Mouse (Mus musculus) cortical plate, adult 2 months (tissue): ENCODE measurements around the gene Ptprd.

Source experiments
- CTCF ChIP-seq: fragments of 200-500 bp; IDR thresholded peaks from 2 replicates; pipeline ENCODE4 v1.5.1; 2011; ENCODE audit warnings: mild to moderate bottlenecking, control low read depth, low read length; ENCODE audit not compliant: insufficient read depth; ENCODE audit errors: extremely low read depth
- POLR2A ChIP-seq: fragments of 200-500 bp; IDR thresholded peaks from 2 replicates; pipeline ENCODE4 v1.6.1; 2011; ENCODE audit warnings: mild to moderate bottlenecking, low read length, control low read depth; ENCODE audit not compliant: insufficient read depth; ENCODE audit errors: extremely low read depth

- no peak for TF ChIP-seq CTCF
- no peak for TF ChIP-seq POLR2A
Observed at GRCm38 (mm10) chr4:76621740-76622139, 1590.0 kb downstream of the Ptprd start.
